Mouse (Mus musculus) hindbrain, embryonic 12.5 days (tissue): ENCODE results near the gene Prdm9. TPM values are rescaled to one million over a fixed set of nuclear protein-coding genes. Genes with fewer than 3 reads are reported as not detected.

Source experiments
- ATAC-seq: fragments of 200-750 bp; cut with Nextera tagmentation; 2 replicates; pipeline ENCODE4 v1.8.0; 2017; ENCODE audit warnings: moderate TSS enrichment; ENCODE audit not compliant: low FRiP score
- H3K27ac ChIP-seq: fragments of 300-500 bp; sonication (generic); 2 replicates; pipeline ENCODE4 v1.5.1; 2016; ENCODE audit warnings: mild to moderate bottlenecking
- H3K27me3 ChIP-seq: fragments of 300-500 bp; sonication (generic); 2 replicates; pipeline ENCODE4 v1.6.1; 2016; ENCODE audit warnings: mild to moderate bottlenecking
- H3K36me3 ChIP-seq: fragments of 300-500 bp; sonication (generic); 2 replicates; pipeline ENCODE4 v1.6.1; 2016; ENCODE audit warnings: mild to moderate bottlenecking
- H3K4me1 ChIP-seq: fragments of 300-500 bp; sonication (generic); 2 replicates; pipeline ENCODE4 v1.6.1; 2016
- H3K4me2 ChIP-seq: fragments of 300-500 bp; sonication (generic); replicated peaks from 2 replicates; pipeline ENCODE4 v1.6.1; 2016; ENCODE audit warnings: mild to moderate bottlenecking
- H3K4me3 ChIP-seq: fragments of 300-500 bp; sonication (generic); 2 replicates; pipeline ENCODE4 v1.5.1; 2016; ENCODE audit warnings: mild to moderate bottlenecking
- H3K9ac ChIP-seq: fragments of 300-500 bp; sonication (generic); 2 replicates; pipeline ENCODE4 v1.6.1; 2016; ENCODE audit warnings: mild to moderate bottlenecking, moderate library complexity
- H3K9me3 ChIP-seq: fragments of 300-500 bp; sonication (generic); replicated peaks from 2 replicates; pipeline ENCODE4 v1.6.1; 2016; ENCODE audit warnings: mild to moderate bottlenecking
- WGBS: fragments of 180-500 bp; shearing (Covaris S2); methylation state at CpG from one replicate; pipeline ENCODE4 v1.1.7; 2016; 5-methylcytosine and 5-hydroxymethylcytosine counted together
- polyA plus RNA-seq: library from polyadenylated mRNA; unstranded; fragments of >200 nt; fragmentation: Nextera tagmentation; extraction: Ambion mirVana; gene quantifications from 2 replicates; pipeline ENCODE4 v1.2.1, GENCODE M21; 2016

Gene Prdm9
- polyA plus RNA-seq, 1 experiment from 2014 or later, result 3.5 TPM

- Histone ChIP-seq H3K4me3 (peak overlapping the region; percentile 94), H3K9ac (peak overlapping the region; percentile 92), H3K9me3 (no peaks in the 10 kb centered on the region), H3K27me3 (no peaks in the 10 kb centered on the region), H3K27ac (no peak overlapping the region), H3K4me2 (peak overlapping the region; percentile 72), H3K36me3 (peaks cover 29% of the 10 kb centered on the region), H3K4me1 (peaks cover 14% of the 10 kb centered on the region)
- ATAC-seq, result no peak
- 16% methylated on average over 10 of the region's 10 CpGs for WGBS
These were observed 37.9 kb downstream of the Prdm9 start for GRCm38 (mm10) chr17:15526304-15526703.

- Histone ChIP-seq H3K4me3 (no peak overlapping the region), H3K9ac (no peak overlapping the region), H3K36me3 (peaks cover 85% of the 10 kb centered on the region), H3K27me3 (no peaks in the 10 kb centered on the region), H3K4me2 (no peak overlapping the region), H3K27ac (no peak overlapping the region), H3K9me3 (no peaks in the 10 kb centered on the region), H3K4me1 (no peaks in the 10 kb centered on the region)
- 86% methylated on average over 1 of the region's 1 CpGs for WGBS
- no peak for ATAC-seq
These were observed 45.4 kb downstream of the Prdm9 start for GRCm38 (mm10) chr17:15518766-15519165.

- no peak for ATAC-seq
- H3K4me1 ChIP-seq, result no peaks in the 10 kb centered on the region
- H3K9ac ChIP-seq, result no peak overlapping the region
- no peak overlapping the region for H3K4me3 ChIP-seq
- no peak overlapping the region for H3K4me2 ChIP-seq
- no peaks in the 10 kb centered on the region for H3K9me3 ChIP-seq
- no peak overlapping the region for H3K27ac ChIP-seq
- H3K36me3 ChIP-seq, result peaks cover 90% of the 10 kb centered on the region
- no peaks in the 10 kb centered on the region for H3K27me3 ChIP-seq
- WGBS, result 91% methylated on average over 5 of the region's 5 CpGs
These were observed 46.0 kb downstream of the Prdm9 start for GRCm38 (mm10) chr17:15518186-15518585.

GRCm38 (mm10) chr17:15517776-15518175 lies 46.4 kb downstream of the Prdm9 start:
- Histone ChIP-seq H3K9me3 (no peaks in the 10 kb centered on the region), H3K4me3 (no peak overlapping the region), H3K27me3 (no peaks in the 10 kb centered on the region), H3K4me1 (no peaks in the 10 kb centered on the region), H3K27ac (no peak overlapping the region), H3K9ac (no peak overlapping the region), H3K4me2 (no peak overlapping the region), H3K36me3 (peaks cover 87% of the 10 kb centered on the region)
- ATAC-seq, result no peak
- 76% methylated on average over 5 of the region's 5 CpGs for WGBS

- H3K4me1 ChIP-seq, result no peaks in the 10 kb centered on the region
- peaks cover 92% of the 10 kb centered on the region for H3K36me3 ChIP-seq
- no peak overlapping the region for H3K9ac ChIP-seq
- no peak overlapping the region for H3K27ac ChIP-seq
- no peaks in the 10 kb centered on the region for H3K27me3 ChIP-seq
- H3K9me3 ChIP-seq, result no peaks in the 10 kb centered on the region; the same call in 1 of the 2 replicates
- no peak overlapping the region for H3K4me2 ChIP-seq
- no peak overlapping the region for H3K4me3 ChIP-seq
- ATAC-seq, result no peak
- WGBS, result 81% methylated on average over 2 of the region's 2 CpGs
These were observed 53.5 kb downstream of the Prdm9 start for GRCm38 (mm10) chr17:15510694-15511093.

GRCm38 (mm10) chr17:15499656-15500394 lies 64.3 kb downstream of the Prdm9 start, which contains the start of the genes Psmb1 and Tbp:
Gene Psmb1 (minus strand): TSS chr17:15499751.
Gene Tbp (plus strand): TSS chr17:15499888.
- no peaks in the 10 kb centered on the region for H3K27me3 ChIP-seq
- peaks cover 15% of the 10 kb centered on the region for H3K36me3 ChIP-seq
- no peaks in the 10 kb centered on the region for H3K9me3 ChIP-seq
- peak; percentile 94 for ATAC-seq
- peak within 1 kb of the TSS; percentile 96 for H3K4me3 ChIP-seq
- under 1% methylated on average over 63 of the region's 63 CpGs for whole genome bisulfite sequencing
- H3K9ac ChIP-seq, result peak within 1 kb of the TSS; percentile 84
- H3K4me1 ChIP-seq, result peaks cover 35% of the 10 kb centered on the region
- peak within 1 kb of the TSS; percentile 81 for H3K4me2 ChIP-seq
- H3K27ac ChIP-seq, result peak within 1 kb of the TSS; percentile 96

- H3K27me3 ChIP-seq, result no peaks in the 10 kb centered on the region
- H3K9ac ChIP-seq, result peak overlapping the region; percentile 80; the same call in 1 of the 2 replicates
- H3K36me3 ChIP-seq, result peaks cover 9% of the 10 kb centered on the region
- peaks cover 38% of the 10 kb centered on the region for H3K4me1 ChIP-seq
- no peak for ATAC-seq
- no peaks in the 10 kb centered on the region for H3K9me3 ChIP-seq
- H3K27ac ChIP-seq, result 0 out of 2 replicates have a peak overlapping the region, but pooled peaks have one; percentile 96
- 41% methylated on average over 7 of the region's 7 CpGs for WGBS
- H3K4me2 ChIP-seq, result peak overlapping the region; percentile 81
- peak overlapping the region; percentile 93 for H3K4me3 ChIP-seq
These were observed 65.4 kb downstream of the Prdm9 start for GRCm38 (mm10) chr17:15498753-15499113.

GRCm38 (mm10) chr17:15497882-15498752 lies 66.0 kb downstream of the Prdm9 start:
- Histone ChIP-seq H3K27ac (peak overlapping the region; percentile 96), H3K4me1 (peaks cover 38% of the 10 kb centered on the region), H3K4me2 (peak overlapping the region; percentile 81), H3K36me3 (peaks cover 13% of the 10 kb centered on the region), H3K27me3 (no peaks in the 10 kb centered on the region), H3K4me3 (peak overlapping the region; percentile 93), H3K9me3 (no peaks in the 10 kb centered on the region), H3K9ac (peak overlapping the region; percentile 80)
- under 1% methylated on average over 50 of the region's 50 CpGs for WGBS
- peak; percentile 96 for ATAC-seq

Other genes with a start within 250 kb of the Prdm9 start
- gene Dll1, start 187.5 kb downstream of the Prdm9 start, polyA plus RNA-seq, result 61.9 and 65.5 TPM in 2 replicates
- gene Fam120b, start 168.2 kb downstream of the Prdm9 start, polyA plus RNA-seq, result 41.6 and 44.6 TPM in 2 replicates
- gene Psmb1, start 64.6 kb downstream of the Prdm9 start, polyA plus RNA-seq, result 219 and 233 TPM in 2 replicates
- gene Tbp, start 64.5 kb downstream of the Prdm9 start, polyA plus RNA-seq, result 55.2 and 60.4 TPM in 2 replicates
- gene Pdcd2, start 37.1 kb downstream of the Prdm9 start, polyA plus RNA-seq, result 66.6 and 67.4 TPM in 2 replicates
- gene Chd1, start 140.6 kb upstream of the Prdm9 start, polyA plus RNA-seq, result 41.6 and 45.4 TPM in 2 replicates